Comparison of ENCODE assay signal across 10 mouse cellular contexts in the genomic region with DNA sequence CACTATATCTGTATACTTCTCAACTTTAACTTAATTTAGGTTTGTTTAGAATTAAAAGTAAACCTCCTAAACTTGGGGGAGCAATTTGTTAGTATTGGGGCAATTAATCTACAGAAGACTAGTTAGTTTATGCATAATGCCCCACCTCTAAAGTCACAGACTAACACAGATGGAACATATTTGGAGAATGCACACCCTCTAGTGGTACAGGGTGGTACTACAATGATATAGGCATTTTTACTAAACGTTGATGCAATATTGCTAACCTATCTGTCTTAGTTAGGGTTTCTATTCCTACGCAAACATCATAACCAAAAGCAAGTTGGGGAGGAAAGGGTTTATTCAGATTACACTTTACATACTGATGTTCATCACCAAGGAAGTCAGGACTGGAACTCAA. TPM values are rescaled to one million over a fixed set of nuclear protein-coding genes. Genes with fewer than 3 reads are reported as not detected.
DNase-seq lines count a peak whose midpoint lies in the region; ATAC-seq and TF ChIP-seq lines count a peak whose summit lies in the region.
"Had no signal": no experiment of that assay in that cellular context is flagged by ENCODE, and none has a peak within 500 bp of the region (broad histone marks: within the 10 kb centered on the region; RNA-seq: fewer than 3 reads in every experiment).

No protein-coding gene starts in this region.

- ATAC-seq in hindbrain, postnatal 0 days, result no peak
- ATAC-seq in hindbrain, embryonic 13.5 days (ENCODE audit: low FRiP score), result no peak
- no peak for ATAC-seq in cerebellum, adult (ENCODE audit: insufficient number of reproducible peaks, low FRiP score, low TSS enrichment)
- ATAC-seq in heart, embryonic 12.5 days (ENCODE audit: insufficient number of reproducible peaks, low FRiP score), result no peak

- H3K9me3 ChIP-seq in hindbrain, postnatal 0 days (ENCODE audit: low read length), result no peaks in the 10 kb centered on the region
- no peaks in the 10 kb centered on the region for H3K9me3 ChIP-seq in hindbrain, embryonic 13.5 days
- no peaks in the 10 kb centered on the region for H3K9me3 ChIP-seq in ES-Bruce4 (replicated peaks; ENCODE audit: control insufficient read depth, insufficient read depth, low read length, poor library complexity, severe bottlenecking)
- H3K9me3 ChIP-seq in heart, embryonic 12.5 days (replicated peaks), result no peaks in the 10 kb centered on the region
- H3K9me3 ChIP-seq: neural tube, embryonic 13.5 days had no signal

- H3K9ac ChIP-seq in hindbrain, postnatal 0 days (replicated peaks; ENCODE audit: low read length), result no peak overlapping the region
- H3K9ac ChIP-seq in hindbrain, embryonic 13.5 days, result no peak overlapping the region
- H3K9ac ChIP-seq in ES-Bruce4 (ENCODE audit: low read depth, poor library complexity, severe bottlenecking), result no peak overlapping the region
- H3K9ac ChIP-seq in heart, embryonic 12.5 days, result no peak overlapping the region
- H3K9ac ChIP-seq: neural tube, embryonic 13.5 days had no signal

- TF ChIP-seq EP300 in ES-Bruce4 (IDR thresholded peaks at IDR 0.05; ENCODE audit: insufficient read depth, low read depth, low read length), result no peak

- 57% methylated on average over 2 of the region's 2 CpGs for WGBS in hindbrain, postnatal 0 days
- WGBS in hindbrain, embryonic 13.5 days, result 59% methylated on average over 2 of the region's 2 CpGs
- 48% methylated on average over 2 of the region's 2 CpGs for WGBS in heart, embryonic 12.5 days

- H3K4me3 ChIP-seq in hindbrain, postnatal 0 days (ENCODE audit: low read length), result no peak overlapping the region
- no peak overlapping the region for H3K4me3 ChIP-seq in hindbrain, embryonic 13.5 days
- no peak overlapping the region for H3K4me3 ChIP-seq in ES-Bruce4 (ENCODE audit: low read depth, low read length)
- H3K4me3 ChIP-seq in heart, embryonic 12.5 days, result no peak overlapping the region
- H3K4me3 ChIP-seq: neural tube, embryonic 13.5 days had no signal

- no peak overlapping the region for H3K4me2 ChIP-seq in hindbrain, postnatal 0 days (ENCODE audit: low read depth, low read length)
- no peak overlapping the region for H3K4me2 ChIP-seq in hindbrain, embryonic 13.5 days
- H3K4me2 ChIP-seq in heart, embryonic 12.5 days, result no peak overlapping the region
- H3K4me2 ChIP-seq: neural tube, embryonic 13.5 days had no signal

- TF ChIP-seq POLR2A in ES-Bruce4 (IDR thresholded peaks at IDR 0.05; ENCODE audit: insufficient read depth, low read length), result no peak

- no peaks in the 10 kb centered on the region for H3K36me3 ChIP-seq in hindbrain, postnatal 0 days (ENCODE audit: insufficient read depth, low read length)
- H3K36me3 ChIP-seq in hindbrain, embryonic 13.5 days, result no peaks in the 10 kb centered on the region
- no peaks in the 10 kb centered on the region for H3K36me3 ChIP-seq in ES-Bruce4 (ENCODE audit: control insufficient read depth, insufficient read depth, low read length, poor library complexity, severe bottlenecking)
- no peaks in the 10 kb centered on the region for H3K36me3 ChIP-seq in heart, embryonic 12.5 days
- H3K36me3 ChIP-seq: neural tube, embryonic 13.5 days had no signal

- no peak overlapping the region for H3K27ac ChIP-seq in hindbrain, postnatal 0 days
- H3K27ac ChIP-seq in hindbrain, embryonic 13.5 days, result no peak overlapping the region
- H3K27ac ChIP-seq in ES-Bruce4 (ENCODE audit: insufficient read depth, low read length), result no peak overlapping the region
- no peak overlapping the region for H3K27ac ChIP-seq in heart, embryonic 12.5 days (ENCODE audit: poor library complexity, severe bottlenecking)
- H3K27ac ChIP-seq: neural tube, embryonic 13.5 days had no signal

- TF ChIP-seq CTCF in hindbrain, postnatal 0 days (IDR thresholded peaks at IDR 0.05; ENCODE audit: low read depth), result peak; percentile 80
- TF ChIP-seq CTCF in ES-Bruce4 (IDR thresholded peaks at IDR 0.05; ENCODE audit: low read depth, low read length), result peak; percentile 12

- peak; percentile 8 for DNase-seq in hindbrain, postnatal 0 days (ENCODE audit: low spot score)
- DNase-seq in 3T3-L1 (ENCODE audit: low read depth, low spot score), result peak; percentile 76
- DNase-seq in embryo, embryonic 9.5 days (ENCODE audit: extremely low spot score), result peak; percentile 7
- no peak for DNase-seq in right cerebral cortex, postnatal 36 days (ENCODE audit: low spot score in 2 of 2)
- DNase-seq: kidney, postnatal 4 days had no signal

- no peaks in the 10 kb centered on the region for H3K4me1 ChIP-seq in hindbrain, postnatal 0 days (ENCODE audit: insufficient read depth, low read length)
- no peaks in the 10 kb centered on the region for H3K4me1 ChIP-seq in hindbrain, embryonic 13.5 days (replicated peaks)
- H3K4me1 ChIP-seq in ES-Bruce4 (ENCODE audit: control insufficient read depth, insufficient read depth, low read length), result no peaks in the 10 kb centered on the region
- no peaks in the 10 kb centered on the region for H3K4me1 ChIP-seq in heart, embryonic 12.5 days (replicated peaks)
- H3K4me1 ChIP-seq: neural tube, embryonic 13.5 days had no signal

- H3K27me3 ChIP-seq in hindbrain, postnatal 0 days (ENCODE audit: insufficient read depth, low read length), result no peaks in the 10 kb centered on the region
- H3K27me3 ChIP-seq in hindbrain, embryonic 13.5 days, result no peaks in the 10 kb centered on the region
- no peaks in the 10 kb centered on the region for H3K27me3 ChIP-seq in ES-Bruce4 (ENCODE audit: control insufficient read depth, insufficient read depth, low read length, poor library complexity, severe bottlenecking)
- no peaks in the 10 kb centered on the region for H3K27me3 ChIP-seq in heart, embryonic 12.5 days (replicated peaks)
- H3K27me3 ChIP-seq: neural tube, embryonic 13.5 days had no signal

RNA-seq across cellular contexts. Expression of a gene that starts 19.4 kb away (rescaled TPM):
- 30.5 and 33.5 TPM in 2 replicates for total RNA-seq in hindbrain, postnatal 0 days (2014; rRNA removed)
- polyA plus RNA-seq in hindbrain, postnatal 0 days (2015; fragmentation: Nextera tagmentation; extraction: Ambion mirVana), result 33.3 and 35.9 TPM in 2 replicates
- polyA plus RNA-seq in hindbrain, embryonic 13.5 days (2015; fragmentation: Nextera tagmentation; extraction: Ambion mirVana), result 56.0 and 59.3 TPM in 2 replicates
- 17.3 and 19.6 TPM in 2 replicates for polyA plus RNA-seq in ES-Bruce4 (2011; ENCODE audit: insufficient read depth, insufficient read length, low read depth, missing spikeins)
- polyA plus RNA-seq in heart, embryonic 12.5 days (2016; fragmentation: Nextera tagmentation; extraction: Ambion mirVana), result 29.2 and 32.2 TPM in 2 replicates

RNA-seq across cellular contexts. Expression of a gene that starts 49.4 kb away (rescaled TPM):
- 3.3 and 5.3 TPM in 2 replicates for total RNA-seq in hindbrain, postnatal 0 days (2014; rRNA removed)
- 0.65 and 2.0 TPM in 2 replicates for polyA plus RNA-seq in hindbrain, postnatal 0 days (2015; fragmentation: Nextera tagmentation; extraction: Ambion mirVana)
- 0.51 and 0.53 TPM in 2 replicates for polyA plus RNA-seq in hindbrain, embryonic 13.5 days (2015; fragmentation: Nextera tagmentation; extraction: Ambion mirVana)
- polyA plus RNA-seq in ES-Bruce4 (2011; ENCODE audit: insufficient read depth, insufficient read length, low read depth, missing spikeins), result not detected in 2 replicates
- polyA plus RNA-seq in heart, embryonic 12.5 days (2016; fragmentation: Nextera tagmentation; extraction: Ambion mirVana), result 0.70 and 1.2 TPM in 2 replicates

Comparison
In these comparisons a context has a peak if more than half of its experiments do, and no peak if none do; other contexts are left out.
1. DNase-seq: peak in hindbrain, postnatal 0 days (single experiment), 3T3-L1 (single experiment) and embryo, embryonic 9.5 days (single experiment); none in right cerebral cortex, postnatal 36 days (0 of 2).